Mouse (Mus musculus): ENCODE results near the gene Snrpb. TPM values are rescaled to one million over a fixed set of nuclear protein-coding genes. Genes with fewer than 3 reads are reported as not detected.

Gene Snrpb
- 247 TPM for polyA plus RNA-seq (2014; fragmentation: Illumina TruSeq; extraction: RNeasy Lipid Tissue Mini Kit (QIAGEN cat#74804); ENCODE audit: insufficient read depth, low read depth, low replicate concordance)

GRCm38 (mm10) chr2:130178706-130179506 lies at the start of gene Snrpb:
Gene Snrpb (minus strand): TSS chr2:130179403.

GRCm38 (mm10) chr2:130194894-130195293 lies 15.7 kb upstream of the Snrpb start, which contains the start of gene Tmc2:
Gene Tmc2 (plus strand): TSS chr2:130195194.

Other genes starting within 250 kb of the Snrpb start
- 0.15 TPM for gene Tgm3, start 167.1 kb downstream of the Snrpb start, polyA plus RNA-seq (2014; fragmentation: Illumina TruSeq; extraction: RNeasy Lipid Tissue Mini Kit (QIAGEN cat#74804); ENCODE audit: insufficient read depth, low read depth, low replicate concordance)
- gene Tgm6, start 67.0 kb downstream of the Snrpb start, polyA plus RNA-seq (2014; fragmentation: Illumina TruSeq; extraction: RNeasy Lipid Tissue Mini Kit (QIAGEN cat#74804); ENCODE audit: insufficient read depth, low read depth, low replicate concordance): not detected
- gene Tmc2, start 15.8 kb upstream of the Snrpb start, polyA plus RNA-seq (2014; fragmentation: Illumina TruSeq; extraction: RNeasy Lipid Tissue Mini Kit (QIAGEN cat#74804); ENCODE audit: insufficient read depth, low read depth, low replicate concordance): not detected
- gene Nop56, start 95.0 kb upstream of the Snrpb start, polyA plus RNA-seq (2014; fragmentation: Illumina TruSeq; extraction: RNeasy Lipid Tissue Mini Kit (QIAGEN cat#74804); ENCODE audit: insufficient read depth, low read depth, low replicate concordance): 42.9 TPM
- 75.8 TPM for gene Idh3b, start 105.1 kb upstream of the Snrpb start, polyA plus RNA-seq (2014; fragmentation: Illumina TruSeq; extraction: RNeasy Lipid Tissue Mini Kit (QIAGEN cat#74804); ENCODE audit: insufficient read depth, low read depth, low replicate concordance)
- gene Ebf4, start 115.8 kb upstream of the Snrpb start, polyA plus RNA-seq (2014; fragmentation: Illumina TruSeq; extraction: RNeasy Lipid Tissue Mini Kit (QIAGEN cat#74804); ENCODE audit: insufficient read depth, low read depth, low replicate concordance): 1.2 TPM
- 16.6 TPM for gene Cpxm1, start 218.2 kb upstream of the Snrpb start, polyA plus RNA-seq (2014; fragmentation: Illumina TruSeq; extraction: RNeasy Lipid Tissue Mini Kit (QIAGEN cat#74804); ENCODE audit: insufficient read depth, low read depth, low replicate concordance)
- gene Gm28372, start 225.8 kb upstream of the Snrpb start, polyA plus RNA-seq (2014; fragmentation: Illumina TruSeq; extraction: RNeasy Lipid Tissue Mini Kit (QIAGEN cat#74804); ENCODE audit: insufficient read depth, low read depth, low replicate concordance): not detected
- not detected for gene 1700020A23Rik, start 225.9 kb upstream of the Snrpb start, polyA plus RNA-seq (2014; fragmentation: Illumina TruSeq; extraction: RNeasy Lipid Tissue Mini Kit (QIAGEN cat#74804); ENCODE audit: insufficient read depth, low read depth, low replicate concordance)
- not detected for gene Tmem239, start 227.1 kb upstream of the Snrpb start, polyA plus RNA-seq (2014; fragmentation: Illumina TruSeq; extraction: RNeasy Lipid Tissue Mini Kit (QIAGEN cat#74804); ENCODE audit: insufficient read depth, low read depth, low replicate concordance)
- 49.0 TPM for gene Vps16, start 244.9 kb upstream of the Snrpb start, polyA plus RNA-seq (2014; fragmentation: Illumina TruSeq; extraction: RNeasy Lipid Tissue Mini Kit (QIAGEN cat#74804); ENCODE audit: insufficient read depth, low read depth, low replicate concordance)
- 5.8 TPM for gene Pced1a, start 245.3 kb upstream of the Snrpb start, polyA plus RNA-seq (2014; fragmentation: Illumina TruSeq; extraction: RNeasy Lipid Tissue Mini Kit (QIAGEN cat#74804); ENCODE audit: insufficient read depth, low read depth, low replicate concordance)